Mouse (Mus musculus) macrophage (primary cell): ENCODE results near the gene Hps3. TPM values are rescaled to one million over a fixed set of nuclear protein-coding genes. Genes with fewer than 3 reads are reported as not detected.
"Not testable (repeated sequence)": the region's sequence is repeated elsewhere in the genome, so short reads cannot be mapped to it uniquely, and the experiment has no call there.

Source experiments
- H3K27ac ChIP-seq: fragments of 350-480 bp; formaldehyde crosslinking; 2 replicates; pipeline ENCODE4 v1.9.0; 2021
- H3K36me3 ChIP-seq: fragments of 350-480 bp; formaldehyde crosslinking; 2 replicates; pipeline ENCODE4 v1.9.0; 2021; ENCODE audit errors: inconsistent target
- H3K4me3 ChIP-seq: fragments of 350-480 bp; formaldehyde crosslinking; 2 replicates; pipeline ENCODE4 v1.9.0; 2021; ENCODE audit errors: inconsistent target
- H3K79me2 ChIP-seq: fragments of 350-480 bp; formaldehyde crosslinking; 2 replicates; pipeline ENCODE4 v1.9.0; 2021; ENCODE audit errors: inconsistent target
- WGBS: methylation state at CpG from one replicate; pipeline ENCODE4 v1.1.7; 2026; ENCODE audit warnings: inconsistent platforms; ENCODE audit not compliant: missing documents; 5-methylcytosine and 5-hydroxymethylcytosine counted together
- polyA plus RNA-seq: library from polyadenylated mRNA; stranded (reverse); fragments of 250-400 nt; gene quantifications from 3 replicates; pipeline ENCODE4 v1.2.4, GENCODE M21; 2018; ENCODE audit warnings: inconsistent platforms

The Hps3 gene
- polyA plus RNA-seq, 1 experiment from 2014 or later: 15.6 TPM

DNA sequence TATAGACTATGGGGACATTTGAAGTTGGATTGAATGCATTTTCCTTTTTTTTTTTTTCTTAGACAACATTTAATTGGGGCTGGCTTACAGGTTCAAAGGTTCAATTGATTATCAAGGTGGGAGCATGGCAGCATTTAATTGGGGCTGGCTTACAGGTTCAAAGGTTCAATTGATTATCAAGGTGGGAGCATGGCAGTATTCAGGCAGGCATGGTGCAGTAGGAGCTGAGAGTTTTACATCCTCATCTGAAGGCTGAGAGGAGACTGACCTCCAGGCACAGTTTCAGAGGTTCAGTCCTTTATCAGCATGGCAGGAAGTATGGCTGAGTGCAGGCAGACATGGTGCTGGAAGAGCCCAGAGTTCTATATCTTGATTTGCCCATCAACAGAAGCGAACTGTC lies 85.7 kb downstream of the Hps3 start:
- not testable (repeated sequence) for H3K79me2 ChIP-seq, H3K4me3 ChIP-seq, H3K36me3 ChIP-seq, H3K27ac ChIP-seq
- WGBS: 100% methylated on average over 1 of the region's 1 CpGs

DNA sequence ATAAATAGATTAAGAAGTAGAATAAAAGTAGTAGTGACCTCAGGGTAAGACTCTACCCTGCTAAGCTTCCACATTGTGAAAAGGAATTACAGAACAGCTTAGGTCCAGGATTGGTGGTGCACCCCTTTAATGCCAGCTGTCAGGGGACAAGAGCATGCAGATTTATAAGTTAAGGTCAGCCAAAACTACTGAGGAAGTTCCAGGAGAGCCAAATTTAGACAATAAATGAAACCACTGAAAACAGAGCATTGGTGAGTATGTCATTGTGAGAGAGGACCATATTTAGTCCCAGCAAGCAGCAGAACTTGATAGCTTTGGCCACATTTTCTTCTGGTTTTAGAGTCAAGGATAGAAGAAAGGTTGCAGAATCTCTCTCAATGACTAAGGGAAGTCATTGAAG lies 86.6 kb downstream of the Hps3 start:
- no peak overlapping the region for H3K4me3 ChIP-seq
- H3K79me2 ChIP-seq: no peaks in the 10 kb centered on the region
- H3K36me3 ChIP-seq: no peaks in the 10 kb centered on the region
- H3K27ac ChIP-seq: no peak overlapping the region

Other genes starting within 250 kb of the Hps3 start
- 4.1 to 22.9 TPM (median 22.9 TPM) in 3 replicates for gene Cp, start 78.3 kb downstream of the Hps3 start, polyA plus RNA-seq
- 18.0 to 23.6 TPM (median 23.3 TPM) in 3 replicates for gene Hltf, start 22.5 kb upstream of the Hps3 start, polyA plus RNA-seq
- gene Gyg, start 120.0 kb upstream of the Hps3 start, polyA plus RNA-seq: 182 to 514 TPM (median 443 TPM) in 3 replicates
- gene Cpa3, start 206.9 kb upstream of the Hps3 start, polyA plus RNA-seq: 0.34 TPM in 1 of 3 replicates, not detected in the others
- gene Cpb1, start 240.4 kb upstream of the Hps3 start, polyA plus RNA-seq: not detected in 3 replicates